Comparison of ENCODE assay signal across 9 mouse cellular contexts in genomic region chr2:93071656-93072055, GRCm38 (mm10). TPM values are rescaled to one million over a fixed set of nuclear protein-coding genes. Genes with fewer than 3 reads are reported as not detected.
A peak's percentile ranks its signal among the peaks of the same experiment; 100 is the strongest.
DNase-seq lines count a peak whose midpoint lies in the region; ATAC-seq and TF ChIP-seq lines count a peak whose summit lies in the region.
"Had no signal": no experiment of that assay in that cellular context is flagged by ENCODE, and none has a peak within 500 bp of the region (broad histone marks: within the 10 kb centered on the region; RNA-seq: fewer than 3 reads in every experiment).

No protein-coding gene starts in this region.

- H3ac ChIP-seq in C2C12 (ENCODE audit: control insufficient read depth, insufficient read length, low read depth): no peak overlapping the region

- H3K27ac ChIP-seq in forebrain, embryonic 10.5 days: no peak overlapping the region
- H3K27ac ChIP-seq in forebrain, embryonic 13.5 days: no peak overlapping the region
- H3K27ac ChIP-seq in heart, embryonic 10.5 days: no peak overlapping the region
- H3K27ac ChIP-seq in midbrain, embryonic 11.5 days (ENCODE audit: low read depth, low read length): no peak overlapping the region
- H3K27ac ChIP-seq: left cerebral cortex, adult 2 months had no signal

- DNase-seq in forebrain, embryonic 10.5 days (ENCODE audit: extremely low spot score, low spot score): peak; percentile 78
- DNase-seq in brain, embryonic 14.5 days (ENCODE audit: low read depth): peak; percentile 73
- peak; percentile 90 for DNase-seq in heart, embryonic 10.5 days (ENCODE audit: low spot score)
- DNase-seq in kidney, postnatal 36 days: peak; percentile 67 to 93
- peak; percentile 98 for DNase-seq in midbrain, embryonic 11.5 days (ENCODE audit: low spot score, missing footprints)
- peak; percentile 71 for DNase-seq in thymus, postnatal 0 days (ENCODE audit: low spot score)

- peaks cover 9% of the 10 kb centered on the region; the same call in 1 of the 2 replicates for H3K4me1 ChIP-seq in forebrain, embryonic 10.5 days
- no peaks in the 10 kb centered on the region for H3K4me1 ChIP-seq in forebrain, embryonic 13.5 days
- H3K4me1 ChIP-seq in heart, embryonic 10.5 days: 0 out of 2 replicates have a peak, but pooled peaks cover 4% of the 10 kb centered on the region
- no peaks in the 10 kb centered on the region; the same call in 1 of the 2 replicates for H3K4me1 ChIP-seq in midbrain, embryonic 11.5 days (ENCODE audit: control insufficient read depth, insufficient read depth, low read length)

- WGBS in forebrain, embryonic 10.5 days: 6% methylated on average over 12 of the region's 12 CpGs
- 8% methylated on average over 12 of the region's 12 CpGs for WGBS in forebrain, embryonic 13.5 days
- 2% methylated on average over 12 of the region's 12 CpGs for WGBS in heart, embryonic 10.5 days
- WGBS in midbrain, embryonic 11.5 days: 4% methylated on average over 12 of the region's 12 CpGs

- no peaks in the 10 kb centered on the region for H3K9me3 ChIP-seq in forebrain, embryonic 10.5 days
- H3K9me3 ChIP-seq in forebrain, embryonic 13.5 days (replicated peaks): no peaks in the 10 kb centered on the region
- no peaks in the 10 kb centered on the region for H3K9me3 ChIP-seq in heart, embryonic 10.5 days
- no peaks in the 10 kb centered on the region for H3K9me3 ChIP-seq in midbrain, embryonic 11.5 days (ENCODE audit: control insufficient read depth, low read length)

- H3K27me3 ChIP-seq in forebrain, embryonic 10.5 days (ENCODE audit: poor library complexity, severe bottlenecking): no peaks in the 10 kb centered on the region; the same call in 1 of the 2 replicates
- peaks cover 2% of the 10 kb centered on the region; the same call in 1 of the 2 replicates for H3K27me3 ChIP-seq in forebrain, embryonic 13.5 days
- peaks cover 26% of the 10 kb centered on the region for H3K27me3 ChIP-seq in C2C12 (ENCODE audit: control insufficient read depth, insufficient read depth, insufficient read length)
- peaks cover 56% of the 10 kb centered on the region for H3K27me3 ChIP-seq in heart, embryonic 10.5 days (ENCODE audit: insufficient read depth, poor library complexity, severe bottlenecking)
- H3K27me3 ChIP-seq in midbrain, embryonic 11.5 days (ENCODE audit: control insufficient read depth, insufficient read depth, low read length): no peaks in the 10 kb centered on the region

- H3K4me2 ChIP-seq in forebrain, embryonic 13.5 days: no peak overlapping the region
- no peak overlapping the region for H3K4me2 ChIP-seq in midbrain, embryonic 11.5 days

- no peaks in the 10 kb centered on the region for H3K79me2 ChIP-seq in C2C12 (ENCODE audit: control insufficient read depth, insufficient read depth)

- H3K9ac ChIP-seq in forebrain, embryonic 13.5 days: no peak overlapping the region
- H3K9ac ChIP-seq in midbrain, embryonic 11.5 days (ENCODE audit: low read length): no peak overlapping the region

- no peak overlapping the region for H3K4me3 ChIP-seq in forebrain, embryonic 10.5 days
- H3K4me3 ChIP-seq in forebrain, embryonic 13.5 days: no peak overlapping the region
- H3K4me3 ChIP-seq in C2C12 (ENCODE audit: insufficient read depth, poor library complexity, severe bottlenecking): no peak overlapping the region
- H3K4me3 ChIP-seq in heart, embryonic 10.5 days: no peak overlapping the region
- H3K4me3 ChIP-seq in midbrain, embryonic 11.5 days (ENCODE audit: low read depth, low read length): no peak overlapping the region
- H3K4me3 ChIP-seq: left cerebral cortex, adult 2 months had no signal

- H3K36me3 ChIP-seq in forebrain, embryonic 10.5 days (replicated peaks): no peaks in the 10 kb centered on the region
- H3K36me3 ChIP-seq in forebrain, embryonic 13.5 days (ENCODE audit: poor library complexity, severe bottlenecking): no peaks in the 10 kb centered on the region
- H3K36me3 ChIP-seq in C2C12 (ENCODE audit: control insufficient read depth, insufficient read depth): no peaks in the 10 kb centered on the region
- no peaks in the 10 kb centered on the region for H3K36me3 ChIP-seq in heart, embryonic 10.5 days
- no peaks in the 10 kb centered on the region for H3K36me3 ChIP-seq in midbrain, embryonic 11.5 days (ENCODE audit: control insufficient read depth, insufficient read depth, low read length)

- no peak for TF ChIP-seq POLR2A in brain, embryonic 14.5 days (IDR thresholded peaks at IDR 0.05; ENCODE audit: borderline replicate concordance, extremely low read depth, insufficient read depth, insufficient read length, poor library complexity, severe bottlenecking)

- no peak for ATAC-seq in forebrain, embryonic 13.5 days
- ATAC-seq in midbrain, embryonic 11.5 days (ENCODE audit: low FRiP score): 0 out of 2 replicates have a peak, but pooled peaks have one; percentile 18

- no peak for TF ChIP-seq CTCF in C2C12 (IDR thresholded peaks at IDR 0.05; ENCODE audit: control insufficient read depth, insufficient read depth, insufficient read length)
- peak; percentile 20; the same call in 1 of the 2 replicates for TF ChIP-seq CTCF in brain, embryonic 14.5 days (IDR thresholded peaks at IDR 0.05; ENCODE audit: borderline replicate concordance, extremely low read depth, insufficient read depth, insufficient read length)

- H3K79me3 ChIP-seq in C2C12 (ENCODE audit: low read depth): no peaks in the 10 kb centered on the region

TF ChIP-seq in C2C12, 6 proteins besides CTCF, POLR2A, EP300 and RAD21:
- TF ChIP-seq FOSL1 (IDR thresholded peaks at IDR 0.05; ENCODE audit: insufficient read depth, low read length, poor library complexity, severe bottlenecking) (no peak), MYOD1 (IDR thresholded peaks at IDR 0.05; ENCODE audit: control insufficient read depth, insufficient read length, low read depth) (no peak), MAX (IDR thresholded peaks at IDR 0.05) (peak; percentile 30), CEBPB (IDR thresholded peaks at IDR 0.05; ENCODE audit: low read depth) (no peak), USF1 (IDR thresholded peaks at IDR 0.05; ENCODE audit: low read depth) (no peak), MYOG (IDR thresholded peaks at IDR 0.05; ENCODE audit: control insufficient read depth, extremely low read depth, insufficient read length) (no peak)

RNA-seq across cellular contexts. Expression of gene Prdm11, which starts 25.7 kb away (rescaled TPM):
- 1.7 and 2.0 TPM in 2 replicates for polyA plus RNA-seq in forebrain, embryonic 10.5 days (2016; fragmentation: Nextera tagmentation; extraction: Ambion mirVana)
- polyA plus RNA-seq in forebrain, embryonic 13.5 days (2015; fragmentation: Nextera tagmentation; extraction: Ambion mirVana): 1.4 and 1.9 TPM in 2 replicates
- 2.7 TPM for polyA plus RNA-seq in C2C12 (2012; fragmentation: generic; extraction: Trizol)
- polyA plus RNA-seq in brain, embryonic 14.5 days (2012; rRNA removed): 6.9 and 11.8 TPM in 2 replicates
- polyA plus RNA-seq in heart, embryonic 10.5 days (2016; fragmentation: Nextera tagmentation; extraction: Ambion mirVana): 4.5 and 4.6 TPM in 2 replicates
- polyA plus RNA-seq in midbrain, embryonic 11.5 days (2014; fragmentation: Nextera tagmentation; extraction: Ambion mirVana): 0.90 and 1.8 TPM in 2 replicates
- 4.4 and 6.5 TPM in 2 replicates for polyA plus RNA-seq in thymus, postnatal 0 days (2015; fragmentation: Nextera tagmentation; extraction: Ambion mirVana)
